9 mouse cellular contexts compared by ENCODE assay signal in the genomic region with DNA sequence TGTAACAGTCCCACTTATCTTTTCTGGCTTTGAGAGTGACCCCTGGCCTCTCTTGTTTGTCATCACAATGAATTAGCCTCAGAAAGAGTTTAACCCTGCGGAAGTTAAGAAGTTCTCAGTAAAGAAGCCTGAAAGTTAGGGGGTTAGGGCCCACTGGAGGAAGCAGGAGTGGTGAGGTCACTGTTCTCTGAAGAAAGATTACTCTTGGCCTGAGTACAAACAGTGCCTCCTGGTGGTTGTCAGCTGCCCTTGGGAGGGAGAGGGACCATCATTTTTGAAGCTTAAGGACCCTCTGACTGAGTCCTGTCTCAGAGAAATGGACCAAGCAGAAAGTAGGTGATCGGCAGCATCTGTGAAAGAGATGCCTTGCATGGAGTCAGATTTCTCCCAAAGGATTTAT.
DNase-seq lines count a peak whose midpoint lies in the region; ATAC-seq and TF ChIP-seq lines count a peak whose summit lies in the region.
"Had no signal": no experiment of that assay in that cellular context is flagged by ENCODE, and none has a peak within 500 bp of the region (broad histone marks: within the 10 kb centered on the region; RNA-seq: fewer than 3 reads in every experiment).

No protein-coding gene starts in this region.

- no peak overlapping the region for H3K27ac ChIP-seq in gastrocnemius, adult 2 months
- H3K27ac ChIP-seq: heart, embryonic 13.5 days had no signal

- peak; percentile 59 for TF ChIP-seq CTCF in gastrocnemius, adult 2 months (IDR thresholded peaks at IDR 0.05)

- H3K4me3 ChIP-seq in gastrocnemius, adult 2 months: no peak overlapping the region
- H3K4me3 ChIP-seq: heart, embryonic 13.5 days had no signal

- intact Hi-C loops in gastrocnemius, adult 2 months (cut with DNase I): loop anchor here (5.0 kb wide), 1 partner anchor 323 kb away; no protein-coding TSS in a partner anchor

- peak; percentile 22 for DNase-seq in gastrocnemius, adult 2 months
- no peak for DNase-seq in gastrocnemius, postnatal 10 days
- peak; percentile 78 for DNase-seq in A20 (ENCODE audit: low read depth, low spot score)
- peak; percentile 50 to 70 for DNase-seq in adrenal gland, postnatal 36 days
- peak; percentile 66 for DNase-seq in mesoderm, embryonic 11.5 days (ENCODE audit: low read depth, low spot score)
- DNase-seq in cerebellum, adult 11 months: no peak
- no peak for DNase-seq in left cerebral cortex, adult 9 months (ENCODE audit: low spot score in 2 of 2)

- ATAC-seq in inflammation-experienced regulatory T-cells, adult 6 months: peak; percentile 67

Comparison
In these comparisons a context has a peak if more than half of its experiments do, and no peak if none do; other contexts are left out.
1. DNase-seq: peak in gastrocnemius, adult 2 months (single experiment), A20 (single experiment), adrenal gland, postnatal 36 days (2 of 2) and mesoderm, embryonic 11.5 days (single experiment); none in gastrocnemius, postnatal 10 days (single experiment), cerebellum, adult 11 months (single experiment) and left cerebral cortex, adult 9 months (0 of 2).